Mouse (Mus musculus) midbrain, embryonic 12.5 days (tissue): Measurements from ENCODE around the gene Thy1. TPM values are rescaled to one million over a fixed set of nuclear protein-coding genes. Genes with fewer than 3 reads are reported as not detected.

Source experiments
- ATAC-seq: fragments of 200-750 bp; cut with Nextera tagmentation; 2 replicates; pipeline ENCODE4 v1.8.0; 2017; ENCODE audit warnings: low read depth, moderate TSS enrichment, moderate library complexity; ENCODE audit not compliant: low FRiP score
- H3K27ac ChIP-seq: fragments of 300-500 bp; sonication (generic); replicated peaks from 2 replicates; pipeline ENCODE4 v1.5.1; 2016; ENCODE audit warnings: mild to moderate bottlenecking
- H3K27me3 ChIP-seq: fragments of 300-500 bp; sonication (generic); 2 replicates; pipeline ENCODE4 v1.6.1; 2016; ENCODE audit warnings: mild to moderate bottlenecking
- H3K36me3 ChIP-seq: fragments of 300-500 bp; sonication (generic); 2 replicates; pipeline ENCODE4 v1.6.1; 2016
- H3K4me1 ChIP-seq: fragments of 300-500 bp; sonication (generic); 2 replicates; pipeline ENCODE4 v1.6.1; 2016
- H3K4me2 ChIP-seq: fragments of 300-500 bp; sonication (generic); replicated peaks from 2 replicates; pipeline ENCODE4 v1.6.1; 2016; ENCODE audit warnings: mild to moderate bottlenecking, moderate library complexity
- H3K4me3 ChIP-seq: fragments of 300-500 bp; sonication (generic); 2 replicates; pipeline ENCODE4 v1.5.1; 2016; ENCODE audit warnings: mild to moderate bottlenecking
- H3K9ac ChIP-seq: fragments of 300-500 bp; sonication (generic); replicated peaks from 2 replicates; pipeline ENCODE4 v1.6.1; 2016; ENCODE audit warnings: mild to moderate bottlenecking, moderate library complexity
- H3K9me3 ChIP-seq: fragments of 300-500 bp; sonication (generic); 2 replicates; pipeline ENCODE4 v1.6.1; 2016; ENCODE audit warnings: mild to moderate bottlenecking
- WGBS: fragments of 180-500 bp; shearing (Covaris S2); methylation state at CpG from one replicate; pipeline ENCODE4 v1.1.7; 2016; 5-methylcytosine and 5-hydroxymethylcytosine counted together
- polyA plus RNA-seq: library from polyadenylated mRNA; unstranded; fragments of >200 nt; fragmentation: Nextera tagmentation; extraction: Ambion mirVana; gene quantifications from 2 replicates; pipeline ENCODE4 v1.2.1, GENCODE M21; 2016

Gene Thy1
- polyA plus RNA-seq, 1 experiment from 2014 or later: not detected

- Histone ChIP-seq H3K27ac (no peak overlapping the region), H3K4me2 (no peak overlapping the region), H3K4me1 (no peaks in the 10 kb centered on the region), H3K9ac (no peak overlapping the region), H3K36me3 (no peaks in the 10 kb centered on the region), H3K4me3 (no peak overlapping the region), H3K27me3 (no peaks in the 10 kb centered on the region), H3K9me3 (no peaks in the 10 kb centered on the region)
- no peak for ATAC-seq
- WGBS: 86% methylated on average over 5 of the region's 5 CpGs
Observed at GRCm38 (mm10) chr9:44016304-44016703, 26.9 kb upstream of the Thy1 start.

DNA sequence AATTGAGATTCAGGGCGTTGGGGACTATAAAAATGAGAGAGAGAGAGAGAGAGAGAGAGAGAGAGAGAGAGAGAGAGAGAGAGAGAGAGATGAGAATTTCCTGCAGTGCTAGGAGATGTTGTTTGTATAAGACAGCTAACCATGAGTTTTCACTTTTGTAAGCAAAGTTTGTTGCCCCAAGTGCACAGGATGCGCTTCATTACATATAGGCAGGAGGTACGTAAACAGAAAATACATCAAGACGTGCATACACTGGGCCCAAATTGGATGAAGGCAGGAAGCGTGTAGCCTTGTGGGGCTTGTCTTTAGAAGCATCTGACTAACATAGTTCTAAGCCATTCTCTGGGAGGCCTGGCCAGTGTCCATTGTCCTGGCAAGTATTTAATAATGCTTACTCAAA lies 25.3 kb upstream of the Thy1 start:
- Histone ChIP-seq H3K4me2 (no peak overlapping the region), H3K9ac (no peak overlapping the region), H3K27ac (no peak overlapping the region), H3K27me3 (no peaks in the 10 kb centered on the region), H3K4me3 (no peak overlapping the region), H3K36me3 (no peaks in the 10 kb centered on the region), H3K4me1 (no peaks in the 10 kb centered on the region), H3K9me3 (no peaks in the 10 kb centered on the region)
- WGBS: 85% methylated on average over 5 of the region's 5 CpGs
- ATAC-seq: no peak

- Histone ChIP-seq H3K4me1 (no peaks in the 10 kb centered on the region), H3K36me3 (no peaks in the 10 kb centered on the region)
- WGBS: 86% methylated on average over 7 of the region's 7 CpGs
Observed at GRCm38 (mm10) chr9:44020001-44020400, 23.2 kb upstream of the Thy1 start.

GRCm38 (mm10) chr9:44022100-44022847 lies 20.9 kb upstream of the Thy1 start:
- no peaks in the 10 kb centered on the region for H3K27me3 ChIP-seq
- H3K36me3 ChIP-seq: no peaks in the 10 kb centered on the region
- no peak overlapping the region for H3K27ac ChIP-seq
- no peak for ATAC-seq
- 69% methylated on average over 8 of the region's 8 CpGs for WGBS
- no peaks in the 10 kb centered on the region for H3K9me3 ChIP-seq
- H3K4me3 ChIP-seq: no peak overlapping the region
- H3K9ac ChIP-seq: no peak overlapping the region
- no peaks in the 10 kb centered on the region for H3K4me1 ChIP-seq
- no peak overlapping the region for H3K4me2 ChIP-seq

More at GRCm38 (mm10) chr9:44020001-44020400, 23.2 kb upstream of the Thy1 start:
- Histone ChIP-seq H3K9ac (no peak overlapping the region), H3K4me2 (no peak overlapping the region), H3K9me3 (no peaks in the 10 kb centered on the region), H3K27ac (no peak overlapping the region), H3K4me3 (no peak overlapping the region), H3K27me3 (no peaks in the 10 kb centered on the region)
- no peak for ATAC-seq

DNA sequence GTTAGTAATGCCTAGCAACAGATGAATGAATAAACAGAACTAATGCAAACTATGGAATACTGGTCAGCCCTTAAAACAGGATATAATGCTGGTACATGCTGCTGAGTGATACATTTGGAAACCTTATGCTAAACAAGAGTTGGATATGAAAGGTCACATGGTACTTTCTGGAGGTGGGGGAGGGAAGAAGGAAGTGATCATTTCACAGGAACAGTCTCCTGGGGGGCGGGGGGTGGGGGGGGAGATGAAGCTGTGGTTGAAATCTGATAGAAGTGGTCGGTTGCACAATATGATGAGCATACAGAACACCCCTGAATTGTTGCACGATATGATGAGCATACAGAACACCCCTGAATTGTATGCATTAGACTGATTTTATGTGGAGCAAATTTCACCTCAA lies 19.1 kb upstream of the Thy1 start:
- no peak overlapping the region for H3K4me3 ChIP-seq
- no peak overlapping the region for H3K27ac ChIP-seq
- no peaks in the 10 kb centered on the region for H3K27me3 ChIP-seq
- 80% methylated on average over 3 of the region's 3 CpGs for WGBS
- no peak overlapping the region for H3K9ac ChIP-seq
- no peak overlapping the region for H3K4me2 ChIP-seq
- H3K9me3 ChIP-seq: no peaks in the 10 kb centered on the region
- H3K4me1 ChIP-seq: no peaks in the 10 kb centered on the region
- no peak for ATAC-seq
- H3K36me3 ChIP-seq: no peaks in the 10 kb centered on the region

DNA sequence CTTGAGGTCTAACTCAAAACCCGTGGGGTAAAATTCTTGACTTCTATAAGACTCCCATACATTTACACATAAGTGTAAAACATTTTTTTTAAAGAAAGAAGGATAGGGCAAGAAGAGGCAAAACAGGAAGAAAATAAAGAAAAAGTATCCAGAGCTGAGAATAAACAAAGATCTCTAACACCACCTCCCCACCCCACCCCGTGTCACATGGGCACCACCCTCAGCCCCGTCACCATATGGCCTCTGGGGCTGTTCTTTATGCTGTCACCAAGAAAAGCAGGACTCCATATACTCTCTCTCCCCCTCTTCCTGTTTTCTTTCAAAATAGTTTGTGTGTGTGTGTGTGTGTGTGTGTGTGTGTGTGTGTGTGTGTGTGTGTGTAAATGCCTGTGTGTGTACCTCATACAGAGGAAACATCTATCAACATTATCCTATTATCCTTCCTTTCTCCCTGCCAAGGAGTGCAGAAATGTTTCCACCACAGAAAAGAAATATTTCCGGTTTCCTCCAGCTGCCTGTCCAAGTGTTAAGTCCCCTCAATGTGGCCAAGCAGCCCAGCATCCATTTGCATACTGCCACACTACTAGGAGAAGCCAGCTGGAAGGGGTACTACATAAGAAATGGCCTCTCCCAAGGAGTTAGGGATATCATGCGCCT lies 13.5 kb upstream of the Thy1 start:
- H3K4me1 ChIP-seq: no peaks in the 10 kb centered on the region
- H3K9me3 ChIP-seq: no peaks in the 10 kb centered on the region
- no peak for ATAC-seq
- no peak overlapping the region for H3K4me3 ChIP-seq
- H3K9ac ChIP-seq: no peak overlapping the region
- H3K4me2 ChIP-seq: no peak overlapping the region
- H3K27me3 ChIP-seq: no peaks in the 10 kb centered on the region
- no peaks in the 10 kb centered on the region for H3K36me3 ChIP-seq
- H3K27ac ChIP-seq: no peak overlapping the region
- WGBS: 68% methylated on average over 5 of the region's 5 CpGs

GRCm38 (mm10) chr9:44030646-44031045 lies 12.5 kb upstream of the Thy1 start:
- Histone ChIP-seq H3K4me3 (no peak overlapping the region), H3K4me2 (no peak overlapping the region), H3K27me3 (peaks cover under 1% of the 10 kb centered on the region; the same call in 1 of the 2 replicates), H3K27ac (no peak overlapping the region), H3K9me3 (no peaks in the 10 kb centered on the region), H3K4me1 (no peaks in the 10 kb centered on the region), H3K36me3 (no peaks in the 10 kb centered on the region), H3K9ac (no peak overlapping the region)
- WGBS: 91% methylated on average over 4 of the region's 4 CpGs
- no peak for ATAC-seq

DNA sequence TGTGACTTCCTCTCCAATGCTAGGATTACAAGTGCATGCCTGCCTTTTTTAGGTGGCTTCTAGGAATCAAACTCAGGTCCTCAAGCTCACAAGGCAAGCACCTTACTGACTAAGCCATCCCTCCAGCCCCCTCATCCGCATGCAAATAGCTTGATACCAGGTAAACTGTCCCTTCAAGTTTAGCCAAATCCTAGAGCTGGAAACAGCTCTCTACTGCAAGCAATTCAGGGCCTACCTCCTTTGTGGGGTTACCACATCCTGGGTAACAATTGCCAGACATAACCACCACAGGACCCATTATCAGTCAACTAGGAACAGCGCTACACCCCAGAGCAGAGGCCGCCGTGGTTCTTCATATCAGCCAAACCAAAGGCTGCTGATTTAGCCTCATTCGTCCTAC lies 12.1 kb upstream of the Thy1 start:
- 90% methylated on average over 5 of the region's 5 CpGs for WGBS
- H3K4me2 ChIP-seq: no peak overlapping the region
- no peak overlapping the region for H3K27ac ChIP-seq
- H3K4me3 ChIP-seq: no peak overlapping the region
- no peak overlapping the region for H3K9ac ChIP-seq
- no peaks in the 10 kb centered on the region for H3K4me1 ChIP-seq
- ATAC-seq: no peak
- peaks cover 5% of the 10 kb centered on the region; the same call in 1 of the 2 replicates for H3K27me3 ChIP-seq
- no peaks in the 10 kb centered on the region for H3K36me3 ChIP-seq
- H3K9me3 ChIP-seq: no peaks in the 10 kb centered on the region

DNA sequence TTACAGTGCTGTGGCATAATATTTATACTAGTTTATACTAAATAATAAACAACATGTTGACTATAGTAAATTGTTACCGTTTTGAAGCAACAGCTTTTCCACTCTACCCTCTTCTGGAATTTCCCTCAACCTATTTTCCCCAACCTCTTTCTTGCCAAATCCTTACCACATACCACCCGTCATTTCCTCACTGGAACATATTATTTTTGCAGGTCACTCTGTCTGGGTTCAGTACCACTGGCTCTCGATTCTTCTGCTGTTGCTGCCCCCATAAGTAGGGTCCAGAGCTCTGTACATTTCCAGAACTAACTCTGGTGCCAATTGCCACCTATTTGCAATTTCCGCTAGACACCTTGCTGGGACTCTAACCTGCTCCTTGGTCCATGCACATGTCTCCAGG lies 11.2 kb upstream of the Thy1 start:
- Histone ChIP-seq H3K27ac (no peak overlapping the region), H3K4me1 (no peaks in the 10 kb centered on the region), H3K9me3 (no peaks in the 10 kb centered on the region), H3K27me3 (peaks cover 5% of the 10 kb centered on the region; the same call in 1 of the 2 replicates), H3K36me3 (no peaks in the 10 kb centered on the region), H3K4me2 (no peak overlapping the region), H3K4me3 (no peak overlapping the region), H3K9ac (no peak overlapping the region)
- no peak for ATAC-seq
- WGBS: 82% methylated on average over 4 of the region's 4 CpGs

- H3K4me2 ChIP-seq: no peak overlapping the region
- no peaks in the 10 kb centered on the region for H3K36me3 ChIP-seq
- H3K27me3 ChIP-seq: peaks cover 5% of the 10 kb centered on the region; the same call in 1 of the 2 replicates
- H3K9ac ChIP-seq: no peak overlapping the region
- no peak overlapping the region for H3K27ac ChIP-seq
- no peaks in the 10 kb centered on the region for H3K9me3 ChIP-seq
- H3K4me1 ChIP-seq: no peaks in the 10 kb centered on the region
- no peak overlapping the region for H3K4me3 ChIP-seq
- ATAC-seq: no peak
- WGBS: 94% methylated on average over 5 of the region's 5 CpGs
Observed at GRCm38 (mm10) chr9:44033317-44033716, 9.9 kb upstream of the Thy1 start.

- no peak overlapping the region for H3K4me3 ChIP-seq
Observed at GRCm38 (mm10) chr9:44033957-44034727, 9.0 kb upstream of the Thy1 start.

GRCm38 (mm10) chr9:44037106-44037505 lies 6.1 kb upstream of the Thy1 start:
- no peak for ATAC-seq
- 89% methylated on average over 5 of the region's 5 CpGs for WGBS
- no peak overlapping the region for H3K4me3 ChIP-seq
- H3K9ac ChIP-seq: no peak overlapping the region
- no peak overlapping the region for H3K4me2 ChIP-seq
- no peak overlapping the region for H3K27ac ChIP-seq
- no peaks in the 10 kb centered on the region for H3K9me3 ChIP-seq
- peaks cover 17% of the 10 kb centered on the region for H3K27me3 ChIP-seq
- no peaks in the 10 kb centered on the region for H3K4me1 ChIP-seq
- no peaks in the 10 kb centered on the region for H3K36me3 ChIP-seq

More at GRCm38 (mm10) chr9:44033957-44034727, 9.0 kb upstream of the Thy1 start:
- Histone ChIP-seq H3K27ac (no peak overlapping the region), H3K9ac (no peak overlapping the region), H3K36me3 (no peaks in the 10 kb centered on the region), H3K4me2 (no peak overlapping the region), H3K4me1 (no peaks in the 10 kb centered on the region), H3K9me3 (no peaks in the 10 kb centered on the region), H3K27me3 (peaks cover 5% of the 10 kb centered on the region; the same call in 1 of the 2 replicates)
- no peak for ATAC-seq
- WGBS: 78% methylated on average over 13 of the region's 13 CpGs
